8 mouse cellular contexts compared by ENCODE assay signal in genomic region chr2:127789138-127789537, GRCm38 (mm10). TPM values are rescaled to one million over a fixed set of nuclear protein-coding genes. Genes with fewer than 3 reads are reported as not detected.
DNase-seq lines count a peak whose midpoint lies in the region; ATAC-seq and TF ChIP-seq lines count a peak whose summit lies in the region.

No protein-coding gene starts in this region.

- WGBS in hindbrain, embryonic 11.5 days, result 6% methylated on average over 11 of the region's 11 CpGs
- 4% methylated on average over 11 of the region's 11 CpGs for WGBS in midbrain, embryonic 11.5 days

- no peak for ATAC-seq in hindbrain, embryonic 11.5 days (ENCODE audit: low FRiP score)
- no peak for ATAC-seq in midbrain, embryonic 11.5 days (ENCODE audit: low FRiP score)

- H3K36me3 ChIP-seq in hindbrain, embryonic 11.5 days (ENCODE audit: control insufficient read depth, insufficient read depth, low read length), result no peaks in the 10 kb centered on the region
- H3K36me3 ChIP-seq in midbrain, embryonic 11.5 days (ENCODE audit: control insufficient read depth, insufficient read depth, low read length), result no peaks in the 10 kb centered on the region

- peak overlapping the region; percentile 88 for H3K27ac ChIP-seq in layer of hippocampus, adult 2 months
- no peak overlapping the region for H3K27ac ChIP-seq in cortical plate, adult 2 months (ENCODE audit: insufficient read depth, low read length)
- H3K27ac ChIP-seq in hindbrain, embryonic 11.5 days (ENCODE audit: low read depth, low read length), result no peak overlapping the region
- no peak overlapping the region for H3K27ac ChIP-seq in midbrain, embryonic 11.5 days (ENCODE audit: low read depth, low read length)

- TF ChIP-seq POLR2A in cortical plate, adult 2 months (IDR thresholded peaks at IDR 0.05; ENCODE audit: extremely low read depth, insufficient read depth, low read length), result no peak

- H3K9me3 ChIP-seq in hindbrain, embryonic 11.5 days (ENCODE audit: control insufficient read depth, low read length), result no peaks in the 10 kb centered on the region
- no peaks in the 10 kb centered on the region for H3K9me3 ChIP-seq in midbrain, embryonic 11.5 days (ENCODE audit: control insufficient read depth, low read length)

- H3K4me1 ChIP-seq in cortical plate, adult 2 months (ENCODE audit: control insufficient read depth, insufficient read depth, low read length), result no peaks in the 10 kb centered on the region; the same call in 1 of the 2 replicates
- H3K4me1 ChIP-seq in hindbrain, embryonic 11.5 days (replicated peaks; ENCODE audit: control insufficient read depth, insufficient read depth, low read length), result peaks cover 3% of the 10 kb centered on the region; the same call in 1 of the 2 replicates
- H3K4me1 ChIP-seq in midbrain, embryonic 11.5 days (ENCODE audit: control insufficient read depth, insufficient read depth, low read length), result peaks cover 12% of the 10 kb centered on the region

- no peaks in the 10 kb centered on the region for H3K27me3 ChIP-seq in hindbrain, embryonic 11.5 days (ENCODE audit: control insufficient read depth, insufficient read depth, low read length)
- no peaks in the 10 kb centered on the region for H3K27me3 ChIP-seq in midbrain, embryonic 11.5 days (ENCODE audit: control insufficient read depth, insufficient read depth, low read length)

- no peak for TF ChIP-seq CTCF in layer of hippocampus, adult 2 months (conservative IDR thresholded peaks at IDR 0.05)
- TF ChIP-seq CTCF in cortical plate, adult 2 months (IDR thresholded peaks at IDR 0.05; ENCODE audit: extremely low read depth, insufficient read depth, low read length), result no peak

- H3K4me3 ChIP-seq in layer of hippocampus, adult 2 months, result peak overlapping the region; percentile 90
- H3K4me3 ChIP-seq in cortical plate, adult 2 months (ENCODE audit: insufficient read depth, low read length), result peak overlapping the region; percentile 64
- H3K4me3 ChIP-seq in hindbrain, embryonic 11.5 days (ENCODE audit: low read depth, low read length), result peak overlapping the region; percentile 47
- H3K4me3 ChIP-seq in midbrain, embryonic 11.5 days (ENCODE audit: low read depth, low read length), result peak overlapping the region; percentile 73

- H3K4me2 ChIP-seq in hindbrain, embryonic 11.5 days (replicated peaks; ENCODE audit: low read depth, low read length), result peak overlapping the region; percentile 42
- H3K4me2 ChIP-seq in midbrain, embryonic 11.5 days, result peak overlapping the region; percentile 44

- DNase-seq in layer of hippocampus, adult 2 months (ENCODE audit: low spot score in 2 of 2), result no peak
- no peak for DNase-seq in layer of hippocampus, postnatal 14 days (ENCODE audit: low spot score in 2 of 2)
- no peak for DNase-seq in hindbrain, embryonic 11.5 days (ENCODE audit: low spot score)
- peak; percentile 86 for DNase-seq in midbrain, embryonic 11.5 days (ENCODE audit: low spot score, missing footprints)
- DNase-seq in urinary bladder, adult 18-20 months (ENCODE audit: low spot score in 2 of 2), result no peak
- DNase-seq in layer of hippocampus, adult 9-10 months (ENCODE audit: low spot score), result no peak
- no peak for DNase-seq in cerebellum, postnatal 4 days (ENCODE audit: low spot score in 2 of 2)

- H3K9ac ChIP-seq in hindbrain, embryonic 11.5 days (ENCODE audit: low read depth, low read length), result peak overlapping the region; percentile 49
- H3K9ac ChIP-seq in midbrain, embryonic 11.5 days (ENCODE audit: low read length), result peak overlapping the region; percentile 87

RNA-seq across cellular contexts. Expression of gene Nphp1, which starts 0.4 kb away (rescaled TPM):
- total RNA-seq in layer of hippocampus, adult 2 months (2021), result 10 to 100 TPM; 21.4 to 25.0 TPM
- 10 to 100 TPM; 20.3 to 21.3 TPM for total RNA-seq in layer of hippocampus, postnatal 14 days (2021)
- 19.7 and 20.1 TPM in 2 replicates for polyA plus RNA-seq in cortical plate, adult 2 months (2012; rRNA removed)
- 23.1 and 30.3 TPM in 2 replicates for polyA plus RNA-seq in hindbrain, embryonic 11.5 days (2014; fragmentation: Nextera tagmentation; extraction: Ambion mirVana)
- 35.5 and 36.5 TPM in 2 replicates for polyA plus RNA-seq in midbrain, embryonic 11.5 days (2014; fragmentation: Nextera tagmentation; extraction: Ambion mirVana)

RNA-seq across cellular contexts. Expression of gene Mtln, which starts 3.1 kb away (rescaled TPM):
- total RNA-seq in layer of hippocampus, adult 2 months (2021), result 10 to 100 TPM; 52.6 to 55.4 TPM
- 10 to 100 TPM; 40.5 to 46.6 TPM for total RNA-seq in layer of hippocampus, postnatal 14 days (2021)
- polyA plus RNA-seq in cortical plate, adult 2 months (2012; rRNA removed), result 95.4 and 108 TPM in 2 replicates
- polyA plus RNA-seq in hindbrain, embryonic 11.5 days (2014; fragmentation: Nextera tagmentation; extraction: Ambion mirVana), result 26.5 and 26.9 TPM in 2 replicates
- polyA plus RNA-seq in midbrain, embryonic 11.5 days (2014; fragmentation: Nextera tagmentation; extraction: Ambion mirVana), result 30.1 and 30.8 TPM in 2 replicates

RNA-seq across cellular contexts. Expression of gene Bub1, which starts 42.5 kb away (rescaled TPM):
- total RNA-seq in layer of hippocampus, adult 2 months (2021), result under 1 TPM; 0.25 to 0.77 TPM
- total RNA-seq in layer of hippocampus, postnatal 14 days (2021), result 1 to 10 TPM; 1.4 TPM
- polyA plus RNA-seq in cortical plate, adult 2 months (2012; rRNA removed), result 0.21 and 0.25 TPM in 2 replicates
- polyA plus RNA-seq in hindbrain, embryonic 11.5 days (2014; fragmentation: Nextera tagmentation; extraction: Ambion mirVana), result 33.5 and 34.8 TPM in 2 replicates
- polyA plus RNA-seq in midbrain, embryonic 11.5 days (2014; fragmentation: Nextera tagmentation; extraction: Ambion mirVana), result 33.7 and 37.5 TPM in 2 replicates

RNA-seq across cellular contexts. Expression of gene Acoxl, which starts 49.5 kb away (rescaled TPM):
- not detected for total RNA-seq in layer of hippocampus, adult 2 months (2021)
- not detected for total RNA-seq in layer of hippocampus, postnatal 14 days (2021)
- not detected in 2 replicates for polyA plus RNA-seq in cortical plate, adult 2 months (2012; rRNA removed)
- polyA plus RNA-seq in hindbrain, embryonic 11.5 days (2014; fragmentation: Nextera tagmentation; extraction: Ambion mirVana), result 0.14 TPM in 1 of 2 replicates, not detected in the other
- 0.18 TPM in 1 of 2 replicates, not detected in the other for polyA plus RNA-seq in midbrain, embryonic 11.5 days (2014; fragmentation: Nextera tagmentation; extraction: Ambion mirVana)

RNA-seq across cellular contexts. Expression of gene Mall, which starts 59.4 kb away (rescaled TPM):
- total RNA-seq in layer of hippocampus, adult 2 months (2021), result under 1 TPM; 0.47 to 0.54 TPM
- 1 to 10 TPM in 1 of 2 experiments, under 1 TPM in 1; 0.65 to 1.0 TPM for total RNA-seq in layer of hippocampus, postnatal 14 days (2021)
- polyA plus RNA-seq in cortical plate, adult 2 months (2012; rRNA removed), result 0.98 and 1.4 TPM in 2 replicates
- polyA plus RNA-seq in hindbrain, embryonic 11.5 days (2014; fragmentation: Nextera tagmentation; extraction: Ambion mirVana), result 1.4 and 1.9 TPM in 2 replicates
- 0.61 and 0.77 TPM in 2 replicates for polyA plus RNA-seq in midbrain, embryonic 11.5 days (2014; fragmentation: Nextera tagmentation; extraction: Ambion mirVana)

Comparison
In these comparisons a context has a peak if more than half of its experiments do, and no peak if none do; other contexts are left out.
1. RNA of gene Bub1, which starts 42.5 kb away (polyA plus RNA-seq): 33.5 to 34.8 TPM in hindbrain, embryonic 11.5 days and 33.7 to 37.5 TPM in midbrain, embryonic 11.5 days; 0.21 to 0.25 TPM in cortical plate, adult 2 months; every median in the first group is over 10 times any median in the second.
2. Peak in every context shown above with its lines, with median percentiles within 50 percentile points of each other: H3K4me3 ChIP-seq.